Mouse (Mus musculus): ENCODE measurements around the gene Dmac2.
"Not testable (repeated sequence)": the region's sequence is repeated elsewhere in the genome, so short reads cannot be mapped to it uniquely, and the experiment has no call there.

Dmac2 gene

GRCm38 (mm10) chr7:25618865-25619721, at the start of gene Dmac2:
Gene Dmac2 (plus strand): TSS chr7:25619414.
- peak; percentile 89 for DNase-seq (ENCODE audit: extremely low read depth, low read depth)

- not testable (repeated sequence) for DNase-seq (ENCODE audit: extremely low read depth, low read depth)
Measured at GRCm38 (mm10) chr7:25573806-25574205, 45.4 kb upstream of the Dmac2 start.

GRCm38 (mm10) chr7:25575105-25575504, 44.1 kb upstream of the Dmac2 start:
- DNase-seq (ENCODE audit: extremely low read depth, low read depth) = no peak

GRCm38 (mm10) chr7:25575870-25576269, 43.3 kb upstream of the Dmac2 start:
- no peak for DNase-seq (ENCODE audit: extremely low read depth, low read depth)

- DNase-seq (ENCODE audit: extremely low read depth, low read depth) = not testable (repeated sequence)
Measured at GRCm38 (mm10) chr7:25576308-25576707, 42.9 kb upstream of the Dmac2 start.

GRCm38 (mm10) chr7:25576793-25577437, 42.3 kb upstream of the Dmac2 start:
- DNase-seq (ENCODE audit: extremely low read depth, low read depth) = not testable (repeated sequence)

GRCm38 (mm10) chr7:25579441-25579840, 39.8 kb upstream of the Dmac2 start:
- no peak for DNase-seq (ENCODE audit: extremely low read depth, low read depth)

- DNase-seq (ENCODE audit: extremely low read depth, low read depth) = no peak
Measured at GRCm38 (mm10) chr7:25582301-25582810, 36.9 kb upstream of the Dmac2 start.

- DNase-seq (ENCODE audit: extremely low read depth, low read depth) = no peak
Measured at GRCm38 (mm10) chr7:25584651-25585050, 34.6 kb upstream of the Dmac2 start.

- no peak for DNase-seq (ENCODE audit: extremely low read depth, low read depth)
Measured at GRCm38 (mm10) chr7:25585351-25586204, 33.6 kb upstream of the Dmac2 start.

- no peak for DNase-seq (ENCODE audit: extremely low read depth, low read depth)
Measured at GRCm38 (mm10) chr7:25591226-25591625, 28.0 kb upstream of the Dmac2 start.

- peak; percentile 25 for DNase-seq (ENCODE audit: extremely low read depth, low read depth)
Measured at GRCm38 (mm10) chr7:25593859-25594258, 25.4 kb upstream of the Dmac2 start.

GRCm38 (mm10) chr7:25599663-25600062, 19.6 kb upstream of the Dmac2 start:
- peak; percentile 43 for DNase-seq (ENCODE audit: extremely low read depth, low read depth)

GRCm38 (mm10) chr7:25600666-25601065, 18.5 kb upstream of the Dmac2 start:
- no peak for DNase-seq (ENCODE audit: extremely low read depth, low read depth)

GRCm38 (mm10) chr7:25601346-25601745, 17.9 kb upstream of the Dmac2 start:
- DNase-seq (ENCODE audit: extremely low read depth, low read depth) = no peak

- peak; percentile 81 for DNase-seq (ENCODE audit: extremely low read depth, low read depth)
Measured at GRCm38 (mm10) chr7:25606625-25607063, 12.6 kb upstream of the Dmac2 start.

GRCm38 (mm10) chr7:25607196-25607595, 12.0 kb upstream of the Dmac2 start:
- DNase-seq (ENCODE audit: extremely low read depth, low read depth) = no peak

- no peak for DNase-seq (ENCODE audit: extremely low read depth, low read depth)
Measured at GRCm38 (mm10) chr7:25610056-25610455, 9.2 kb upstream of the Dmac2 start.

GRCm38 (mm10) chr7:25611501-25611900, 7.7 kb upstream of the Dmac2 start:
- DNase-seq (ENCODE audit: extremely low read depth, low read depth) = no peak

GRCm38 (mm10) chr7:25614086-25614485, 5.1 kb upstream of the Dmac2 start:
- no peak for DNase-seq (ENCODE audit: extremely low read depth, low read depth)

Data from MEL-GATA-1-ER (cell line).